Mouse (Mus musculus) intestine, embryonic 16.5 days (tissue): ENCODE data around the gene Polr2b. TPM values are rescaled to one million over a fixed set of nuclear protein-coding genes. Genes with fewer than 3 reads are reported as not detected.

Experiments
- ATAC-seq: fragments of 200-750 bp; cut with Nextera tagmentation; 2 replicates; pipeline ENCODE4 v1.8.0; 2017; ENCODE audit warnings: moderate TSS enrichment, moderate library complexity
- H3K27ac ChIP-seq: fragments of 300-500 bp; sonication (generic); 2 replicates; pipeline ENCODE4 v1.5.1; 2014; ENCODE audit warnings: mild to moderate bottlenecking, low read length
- H3K27me3 ChIP-seq: fragments of 300-500 bp; sonication (generic); replicated peaks from 2 replicates; pipeline ENCODE4 v1.6.1; 2014; ENCODE audit warnings: low read length, control low read depth, mixed read lengths; ENCODE audit not compliant: control insufficient read depth, insufficient read depth
- H3K36me3 ChIP-seq: fragments of 300-500 bp; sonication (generic); 2 replicates; pipeline ENCODE4 v1.6.1; 2014; ENCODE audit warnings: low read length, control low read depth; ENCODE audit not compliant: control insufficient read depth, insufficient read depth
- H3K4me1 ChIP-seq: fragments of 300-500 bp; sonication (generic); 2 replicates; pipeline ENCODE4 v1.6.1; 2014; ENCODE audit warnings: low read length, control low read depth, mixed read lengths; ENCODE audit not compliant: control insufficient read depth, insufficient read depth
- H3K4me2 ChIP-seq: fragments of 300-500 bp; sonication (generic); 2 replicates; pipeline ENCODE4 v1.6.1; 2014; ENCODE audit warnings: low read depth, low read length, control low read depth
- H3K4me3 ChIP-seq: fragments of 300-500 bp; sonication (generic); 2 replicates; pipeline ENCODE4 v1.5.1; 2014; ENCODE audit warnings: mild to moderate bottlenecking, low read length
- H3K9ac ChIP-seq: fragments of 300-500 bp; sonication (generic); 2 replicates; pipeline ENCODE4 v1.6.1; 2014; ENCODE audit warnings: low read depth, low read length
- H3K9me3 ChIP-seq: fragments of 300-500 bp; sonication (generic); 2 replicates; pipeline ENCODE4 v1.6.1; 2016; ENCODE audit warnings: low read length, control low read depth; ENCODE audit not compliant: control insufficient read depth
- WGBS: fragments of 180-500 bp; shearing (Covaris S2); extraction: QIAGEN DNeasy Blood & Tissue Kit; methylation state at CpG from one replicate; pipeline ENCODE4 v1.1.7; 2014; 5-methylcytosine and 5-hydroxymethylcytosine counted together
- polyA plus RNA-seq: library from polyadenylated mRNA; unstranded; fragments of >200 nt; fragmentation: Nextera tagmentation; extraction: Ambion mirVana; gene quantifications from 2 replicates; pipeline ENCODE4 v1.2.1, GENCODE M21; 2015

The Polr2b gene
- polyA plus RNA-seq, 1 experiment from 2014 or later, result 44.0 TPM

DNA sequence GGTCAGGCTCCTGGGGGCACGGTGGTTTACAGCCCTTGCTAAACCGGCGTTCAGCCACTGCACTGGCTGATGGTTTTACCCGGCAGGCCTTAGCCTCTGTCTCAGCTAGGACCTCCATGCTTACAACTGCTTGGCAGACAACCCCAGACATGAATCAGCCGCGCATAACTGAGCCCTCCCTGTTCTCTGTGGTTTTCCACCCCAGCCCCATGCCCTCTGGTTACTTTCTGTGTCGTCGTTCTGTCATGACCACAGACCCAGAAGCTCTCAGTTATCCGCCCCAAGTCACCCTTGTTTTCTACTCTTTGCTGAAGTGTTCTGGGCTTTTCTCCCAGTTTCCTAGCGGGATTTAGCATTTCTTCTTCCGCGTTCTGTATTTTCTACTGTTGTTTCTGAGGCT lies 57.7 kb downstream of the Polr2b start:
- Histone ChIP-seq H3K27ac (0 out of 2 replicates have a peak overlapping the region, but pooled peaks have one; percentile 24), H3K27me3 (no peaks in the 10 kb centered on the region), H3K4me2 (no peak overlapping the region), H3K4me3 (no peak overlapping the region), H3K36me3 (no peaks in the 10 kb centered on the region), H3K9ac (no peak overlapping the region), H3K4me1 (peaks cover 15% of the 10 kb centered on the region), H3K9me3 (no peaks in the 10 kb centered on the region)
- 47% methylated on average over 12 of the region's 12 CpGs for WGBS
- ATAC-seq, result no peak

DNA sequence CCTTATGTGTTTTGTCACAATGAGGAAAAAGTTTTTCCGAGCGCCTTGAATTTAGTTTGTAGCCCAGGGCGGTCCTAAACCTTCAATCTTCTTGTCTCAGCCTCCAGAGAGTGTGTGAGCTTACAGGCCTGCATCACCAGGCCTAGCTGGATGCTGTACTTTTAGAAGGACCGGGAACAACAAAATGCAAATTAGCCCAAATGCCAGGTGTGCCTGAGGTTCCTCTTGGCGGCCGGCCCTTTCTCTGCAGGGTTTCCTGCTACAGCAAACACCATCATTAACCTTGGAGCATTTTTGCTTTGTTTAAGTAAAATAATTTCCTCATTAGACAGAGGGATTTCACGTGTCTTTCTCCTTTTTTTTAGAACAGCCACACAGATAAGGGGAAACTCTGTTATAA lies 58.2 kb downstream of the Polr2b start:
- Histone ChIP-seq H3K4me3 (no peak overlapping the region), H3K27me3 (no peaks in the 10 kb centered on the region), H3K27ac (peak overlapping the region; percentile 18; the same call in 1 of the 2 replicates), H3K4me1 (peaks cover 17% of the 10 kb centered on the region), H3K4me2 (no peak overlapping the region), H3K9me3 (no peaks in the 10 kb centered on the region), H3K36me3 (no peaks in the 10 kb centered on the region), H3K9ac (no peak overlapping the region)
- ATAC-seq, result no peak
- 51% methylated on average over 7 of the region's 7 CpGs for WGBS

DNA sequence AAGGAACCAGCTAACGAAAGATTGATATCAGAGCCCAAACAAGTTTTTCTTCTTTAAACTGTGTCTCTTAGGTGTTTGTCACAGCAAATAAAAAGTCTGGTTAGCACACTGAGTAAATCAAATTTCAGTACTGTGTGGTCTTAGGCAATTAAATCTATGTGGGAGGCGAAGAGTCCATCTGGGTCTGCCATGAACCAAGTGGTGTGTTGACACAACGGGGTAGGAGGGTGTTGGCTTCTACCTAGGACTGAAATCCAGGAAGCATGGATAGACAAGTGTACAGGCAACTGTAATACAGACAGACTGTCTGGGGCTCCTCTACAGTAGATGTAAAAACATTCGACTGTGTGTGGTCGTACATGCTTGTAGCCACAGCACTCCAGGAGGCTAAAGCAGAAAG lies 59.4 kb downstream of the Polr2b start:
- Histone ChIP-seq H3K4me3 (no peak overlapping the region), H3K27ac (no peak overlapping the region), H3K9me3 (no peaks in the 10 kb centered on the region), H3K4me2 (no peak overlapping the region), H3K4me1 (peaks cover 17% of the 10 kb centered on the region), H3K9ac (no peak overlapping the region), H3K27me3 (no peaks in the 10 kb centered on the region), H3K36me3 (no peaks in the 10 kb centered on the region)
- 63% methylated on average over 5 of the region's 5 CpGs for WGBS
- no peak for ATAC-seq

DNA sequence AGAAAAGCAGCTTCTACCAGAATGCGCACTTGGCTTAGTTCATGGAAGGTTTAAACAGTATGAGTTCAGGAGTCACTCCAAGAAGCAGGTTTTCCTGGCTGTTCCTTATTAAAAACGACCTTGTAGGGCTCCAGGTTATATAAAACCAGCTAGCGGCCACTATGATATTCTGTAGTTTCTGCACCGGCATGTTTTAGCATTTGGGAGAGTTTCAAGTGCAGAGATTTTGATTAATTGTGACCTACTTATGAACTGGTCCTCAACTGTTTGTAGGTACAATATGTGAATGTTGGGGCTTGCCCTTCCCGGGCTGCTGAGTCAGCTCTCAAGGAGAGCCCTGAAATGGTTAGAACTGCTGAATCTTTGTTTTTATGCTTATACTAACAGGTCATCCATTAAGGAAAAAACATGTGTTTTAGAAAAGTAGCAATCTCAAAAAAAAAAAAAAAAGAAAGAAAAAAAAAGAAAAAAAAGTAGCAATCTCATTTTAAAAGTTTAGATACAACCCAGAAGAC lies 60.5 kb downstream of the Polr2b start:
- H3K9me3 ChIP-seq, result no peaks in the 10 kb centered on the region
- H3K9ac ChIP-seq, result no peak overlapping the region
- peaks cover 13% of the 10 kb centered on the region for H3K4me1 ChIP-seq
- H3K27me3 ChIP-seq, result no peaks in the 10 kb centered on the region
- ATAC-seq, result no peak
- no peak overlapping the region for H3K4me2 ChIP-seq
- H3K4me3 ChIP-seq, result no peak overlapping the region
- no peak overlapping the region for H3K27ac ChIP-seq
- H3K36me3 ChIP-seq, result no peaks in the 10 kb centered on the region
- 80% methylated on average over 5 of the region's 5 CpGs for WGBS

DNA sequence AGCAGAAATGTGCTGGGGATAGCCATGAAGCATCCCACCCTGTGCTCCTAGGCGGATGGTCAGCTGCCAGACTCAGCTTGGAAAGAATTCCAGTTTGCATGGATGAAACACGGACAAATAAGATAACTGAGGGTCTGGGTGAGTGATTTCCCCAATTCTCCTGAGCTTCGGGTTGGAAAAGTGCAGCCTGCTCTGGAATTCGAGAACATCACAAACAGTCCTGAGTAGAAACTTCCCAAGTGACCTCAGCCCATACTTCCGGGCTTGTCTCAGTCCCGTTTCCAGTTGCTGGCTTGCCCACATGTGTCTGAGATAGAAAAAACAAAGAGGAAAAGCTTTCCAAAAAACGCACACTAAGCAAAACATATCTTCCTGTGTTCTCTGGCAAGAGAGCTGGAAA lies 62.3 kb downstream of the Polr2b start:
- H3K27ac ChIP-seq, result no peak overlapping the region

DNA sequence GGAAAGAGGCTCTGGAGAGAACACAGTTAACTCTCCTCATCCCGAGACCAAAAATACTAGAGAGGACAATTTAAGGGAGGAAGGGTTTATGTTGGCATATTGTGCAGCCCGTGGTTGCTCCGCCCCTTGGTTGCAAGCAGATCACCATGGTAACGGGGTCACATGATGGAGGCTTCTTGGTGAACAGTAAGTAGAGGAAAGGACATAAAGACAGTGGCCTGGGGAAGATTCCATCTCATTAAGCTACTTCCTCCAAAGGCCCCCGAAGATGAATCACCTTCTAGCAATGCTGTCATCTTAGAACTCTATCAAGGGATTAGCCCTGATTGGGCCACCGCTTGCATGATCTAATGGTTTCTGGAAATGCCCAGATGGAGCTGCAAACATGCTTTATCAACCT lies 62.8 kb downstream of the Polr2b start:
- Histone ChIP-seq H3K36me3 (no peaks in the 10 kb centered on the region), H3K4me1 (peaks cover 11% of the 10 kb centered on the region), H3K4me3 (no peak overlapping the region), H3K4me2 (no peak overlapping the region), H3K27me3 (no peaks in the 10 kb centered on the region), H3K9ac (no peak overlapping the region), H3K27ac (no peak overlapping the region), H3K9me3 (no peaks in the 10 kb centered on the region)
- 0 out of 2 replicates have a peak, but pooled peaks have one; percentile 26 for ATAC-seq
- WGBS, result 65% methylated on average over 6 of the region's 6 CpGs

More for the DNA sequence above, 62.3 kb downstream of the Polr2b start:
- H3K4me1 ChIP-seq, result peaks cover 13% of the 10 kb centered on the region
- no peaks in the 10 kb centered on the region for H3K27me3 ChIP-seq
- H3K9me3 ChIP-seq, result no peaks in the 10 kb centered on the region
- no peak overlapping the region for H3K4me3 ChIP-seq
- WGBS, result 62% methylated on average over 7 of the region's 7 CpGs
- no peak overlapping the region for H3K9ac ChIP-seq
- no peak overlapping the region for H3K4me2 ChIP-seq
- no peaks in the 10 kb centered on the region for H3K36me3 ChIP-seq
- ATAC-seq, result no peak

DNA sequence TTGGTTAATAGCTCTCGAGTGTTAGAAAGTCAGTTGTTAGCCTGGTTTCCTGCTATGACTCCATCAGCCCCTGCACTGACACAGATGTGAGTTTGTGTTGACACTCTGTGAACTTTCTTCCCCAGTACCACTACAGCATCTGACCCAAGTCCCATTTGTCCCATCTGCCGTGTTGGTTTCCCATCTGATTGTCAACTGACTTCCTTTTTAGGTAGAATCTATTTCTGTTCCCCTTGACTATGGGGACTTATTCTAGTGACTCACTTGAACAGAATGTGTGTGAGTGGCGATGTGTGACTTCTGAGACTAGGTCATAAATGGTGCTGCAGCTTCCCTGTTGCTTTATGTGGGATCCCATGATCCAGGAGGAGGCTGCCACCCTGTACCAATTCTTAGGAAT lies 65.0 kb downstream of the Polr2b start:
- Histone ChIP-seq H3K4me1 (peaks cover 5% of the 10 kb centered on the region; the same call in 1 of the 2 replicates), H3K27me3 (no peaks in the 10 kb centered on the region), H3K9ac (no peak overlapping the region), H3K4me2 (no peak overlapping the region), H3K4me3 (no peak overlapping the region), H3K36me3 (no peaks in the 10 kb centered on the region), H3K27ac (no peak overlapping the region), H3K9me3 (no peaks in the 10 kb centered on the region)
- 71% methylated on average over 3 of the region's 3 CpGs for WGBS
- ATAC-seq, result no peak

DNA sequence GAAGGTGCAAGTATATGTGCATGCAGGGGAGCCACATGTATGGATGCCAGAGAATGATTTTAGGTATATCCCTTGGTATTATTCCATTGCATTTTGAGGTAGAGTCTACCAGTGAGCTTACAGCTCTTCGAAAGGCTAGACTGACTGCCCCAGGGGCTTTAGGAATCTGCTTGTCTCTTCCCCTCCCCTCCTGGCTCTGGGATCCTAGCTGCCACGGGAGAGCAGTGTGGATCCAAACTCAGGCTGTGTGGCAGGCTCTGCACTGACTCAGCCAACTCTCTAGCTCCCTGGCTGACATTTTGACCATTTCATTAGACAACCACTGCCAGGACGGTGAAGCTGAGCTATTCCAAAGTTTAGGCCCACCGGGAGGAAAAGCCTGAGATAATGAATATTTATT lies 65.6 kb downstream of the Polr2b start:
- H3K4me2 ChIP-seq, result no peak overlapping the region
- no peaks in the 10 kb centered on the region for H3K36me3 ChIP-seq
- no peak overlapping the region for H3K4me3 ChIP-seq
- H3K9me3 ChIP-seq, result no peaks in the 10 kb centered on the region
- no peak overlapping the region for H3K9ac ChIP-seq
- no peak overlapping the region for H3K27ac ChIP-seq
- no peak for ATAC-seq
- no peaks in the 10 kb centered on the region for H3K27me3 ChIP-seq
- WGBS, result 75% methylated on average over 4 of the region's 4 CpGs
- 0 out of 2 replicates have a peak, but pooled peaks cover 2% of the 10 kb centered on the region for H3K4me1 ChIP-seq

DNA sequence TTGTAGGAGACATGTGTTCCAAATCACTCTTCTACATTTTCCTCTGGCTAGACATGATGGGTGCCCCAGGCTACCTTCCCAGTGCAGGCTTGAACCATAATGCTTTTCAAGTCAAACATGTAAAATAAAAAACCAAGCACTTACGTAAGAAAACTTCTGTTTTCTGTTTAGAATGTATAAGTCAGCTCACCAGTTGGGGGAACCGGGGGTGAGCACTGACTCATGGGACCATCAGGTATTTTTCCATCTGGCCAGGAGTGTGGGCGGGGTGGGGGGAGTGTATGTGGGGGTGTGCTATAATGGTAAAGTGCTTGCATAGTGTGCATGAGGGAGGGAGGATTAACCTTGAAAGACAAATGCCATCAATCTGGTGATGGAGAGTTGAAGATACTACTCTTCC lies 68.1 kb downstream of the Polr2b start:
- no peaks in the 10 kb centered on the region for H3K4me1 ChIP-seq
- H3K9ac ChIP-seq, result no peak overlapping the region
- H3K4me3 ChIP-seq, result no peak overlapping the region
- no peak for ATAC-seq
- no peak overlapping the region for H3K27ac ChIP-seq
- no peaks in the 10 kb centered on the region for H3K27me3 ChIP-seq
- no peak overlapping the region for H3K4me2 ChIP-seq
- no peaks in the 10 kb centered on the region for H3K36me3 ChIP-seq
- 92% methylated on average over 3 of the region's 3 CpGs for WGBS
- no peaks in the 10 kb centered on the region for H3K9me3 ChIP-seq
